Mouse (Mus musculus) lung, postnatal 0 days (tissue): Measurements from ENCODE around the gene Ubxn11.

ENCODE experiments used
- CTCF ChIP-seq: IDR thresholded peaks from 2 replicates; pipeline ENCODE4 v1.5.1; 2016; ENCODE audit warnings: antibody characterized with exemption, mild to moderate bottlenecking
- EP300 ChIP-seq: IDR thresholded peaks from 2 replicates; pipeline ENCODE4 v1.6.1; 2016; ENCODE audit warnings: antibody characterized with exemption, mild to moderate bottlenecking, control low read depth

DNA sequence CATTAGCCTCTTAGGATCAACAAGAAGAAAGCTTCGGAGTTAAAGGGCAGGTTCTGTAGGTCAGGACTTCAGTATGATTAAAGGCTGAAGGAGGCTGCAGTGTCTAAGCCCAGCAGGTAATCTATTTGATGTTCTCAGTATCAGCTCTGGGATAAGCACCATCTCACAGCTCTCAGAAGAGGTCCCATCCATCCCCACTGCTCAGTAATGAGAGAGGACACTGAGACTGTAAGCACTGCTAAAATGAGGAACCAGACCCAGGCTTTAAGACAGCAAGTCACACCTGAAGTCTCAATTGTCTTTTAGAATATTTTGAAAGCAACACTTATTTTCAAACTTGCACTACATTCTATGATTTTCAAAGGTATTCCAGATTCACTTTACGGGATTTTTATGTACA lies 55.2 kb downstream of the Ubxn11 start:
- no peak for TF ChIP-seq CTCF
- no peak for TF ChIP-seq EP300
